8 mouse cellular contexts compared by ENCODE assay signal in genomic region chr12:72197925-72198486, GRCm38 (mm10). TPM values are rescaled to one million over a fixed set of nuclear protein-coding genes. Genes with fewer than 3 reads are reported as not detected.
A peak's percentile ranks its signal among the peaks of the same experiment; 100 is the strongest.
DNase-seq lines count a peak whose midpoint lies in the region; ATAC-seq and TF ChIP-seq lines count a peak whose summit lies in the region.

No protein-coding gene starts in this region.

- no peak for TF ChIP-seq CTCF in lung, postnatal 0 days (IDR thresholded peaks at IDR 0.05)

- ATAC-seq in lung, postnatal 0 days, result peak; percentile 41
- ATAC-seq in neural tube, embryonic 13.5 days (ENCODE audit: low read depth), result peak; percentile 56
- ATAC-seq in megakaryocyte, adult 5-6 weeks (ENCODE audit: poor library complexity, severe bottlenecking), result no peak

- no peak overlapping the region for H3K9ac ChIP-seq in lung, postnatal 0 days (replicated peaks; ENCODE audit: low read depth)
- no peak overlapping the region for H3K9ac ChIP-seq in neural tube, embryonic 13.5 days

- H3K9me3 ChIP-seq in lung, postnatal 0 days (ENCODE audit: low read length), result no peaks in the 10 kb centered on the region
- H3K9me3 ChIP-seq in embryonic facial prominence, embryonic 10.5 days, result no peaks in the 10 kb centered on the region
- H3K9me3 ChIP-seq in neural tube, embryonic 13.5 days, result no peaks in the 10 kb centered on the region

- no peak overlapping the region for H3K27ac ChIP-seq in lung, postnatal 0 days (ENCODE audit: low read length)
- H3K27ac ChIP-seq in embryonic facial prominence, embryonic 10.5 days (replicated peaks), result peak overlapping the region; percentile 61
- 0 out of 2 replicates have a peak overlapping the region, but pooled peaks have one; percentile 11 for H3K27ac ChIP-seq in neural tube, embryonic 13.5 days (replicated peaks)

- H3K4me3 ChIP-seq in lung, postnatal 0 days (ENCODE audit: low read depth, low read length), result no peak overlapping the region
- H3K4me3 ChIP-seq in embryonic facial prominence, embryonic 10.5 days, result peak overlapping the region; percentile 43
- H3K4me3 ChIP-seq in neural tube, embryonic 13.5 days, result no peak overlapping the region

- no peaks in the 10 kb centered on the region for H3K36me3 ChIP-seq in lung, postnatal 0 days (ENCODE audit: insufficient read depth, low read length)
- H3K36me3 ChIP-seq in embryonic facial prominence, embryonic 10.5 days (replicated peaks), result no peaks in the 10 kb centered on the region
- 0 out of 2 replicates have a peak, but pooled peaks cover 7% of the 10 kb centered on the region for H3K36me3 ChIP-seq in neural tube, embryonic 13.5 days

- no peak for TF ChIP-seq EP300 in lung, postnatal 0 days (IDR thresholded peaks at IDR 0.05)

- DNase-seq in lung, postnatal 0 days (ENCODE audit: low spot score), result peak; percentile 43
- DNase-seq in lung, adult 18-20 months, result no peak
- peak; percentile 65 for DNase-seq in embryonic facial prominence, embryonic 10.5 days (ENCODE audit: low spot score)
- peak; percentile 26 to 54 for DNase-seq in heart, postnatal 10 days
- no peak for DNase-seq in left cerebral cortex, postnatal 36 days (ENCODE audit: low spot score in 2 of 2)
- DNase-seq in layer of hippocampus, postnatal 14 days (ENCODE audit: low spot score in 2 of 2), result no peak

- intact Hi-C loops in heart, postnatal 10 days (cut with DNase I), result loop anchor here (5.0 kb wide), 1 partner anchor 96 kb away; no protein-coding TSS in a partner anchor
- intact Hi-C loops in left cerebral cortex, postnatal 36 days (cut with DNase I), result no loop called here

- H3K4me2 ChIP-seq in lung, postnatal 0 days (replicated peaks; ENCODE audit: low read depth, low read length), result peak overlapping the region; percentile 12; the same call in 1 of the 2 replicates
- H3K4me2 ChIP-seq in neural tube, embryonic 13.5 days, result peak overlapping the region; percentile 28

- 34% methylated on average over 18 of the region's 18 CpGs for WGBS in lung, postnatal 0 days
- 35% methylated on average over 18 of the region's 18 CpGs for WGBS in embryonic facial prominence, embryonic 10.5 days
- 49% methylated on average over 18 of the region's 18 CpGs for WGBS in neural tube, embryonic 13.5 days

- no peaks in the 10 kb centered on the region for H3K27me3 ChIP-seq in lung, postnatal 0 days (replicated peaks; ENCODE audit: insufficient read depth, low read length)
- H3K27me3 ChIP-seq in embryonic facial prominence, embryonic 10.5 days (replicated peaks; ENCODE audit: low read depth, poor library complexity, severe bottlenecking), result no peaks in the 10 kb centered on the region
- no peaks in the 10 kb centered on the region for H3K27me3 ChIP-seq in neural tube, embryonic 13.5 days

- no peaks in the 10 kb centered on the region; the same call in 1 of the 2 replicates for H3K4me1 ChIP-seq in lung, postnatal 0 days (ENCODE audit: insufficient read depth, low read depth, low read length)
- peaks cover 14% of the 10 kb centered on the region for H3K4me1 ChIP-seq in embryonic facial prominence, embryonic 10.5 days
- H3K4me1 ChIP-seq in neural tube, embryonic 13.5 days (replicated peaks), result peaks cover 11% of the 10 kb centered on the region; the same call in 1 of the 2 replicates

RNA-seq across cellular contexts. Expression of gene Ccdc175, which starts 13.2 kb away (rescaled TPM):
- polyA plus RNA-seq in lung, postnatal 0 days (2015; fragmentation: Nextera tagmentation; extraction: Ambion mirVana), result not detected in 2 replicates
- not detected in 2 replicates for polyA plus RNA-seq in embryonic facial prominence, embryonic 10.5 days (2016; fragmentation: Nextera tagmentation; extraction: Ambion mirVana)
- total RNA-seq in heart, postnatal 10 days (2021), result not detected
- not detected in 2 replicates for polyA plus RNA-seq in neural tube, embryonic 13.5 days (2015; fragmentation: Nextera tagmentation; extraction: Ambion mirVana)
- not detected for total RNA-seq in left cerebral cortex, postnatal 36 days (2021)
- not detected for total RNA-seq in layer of hippocampus, postnatal 14 days (2021)
- not detected in 2 replicates for total RNA-seq in megakaryocyte, adult 5-6 weeks (2015)
- not detected in 2 replicates for total RNA-seq in megakaryocyte, adult 5-6 weeks (2017)

Comparison
In these comparisons a context has a peak if more than half of its experiments do, and no peak if none do; other contexts are left out.
1. DNase-seq: peak in lung, postnatal 0 days (single experiment), embryonic facial prominence, embryonic 10.5 days (single experiment) and heart, postnatal 10 days (2 of 2); none in lung, adult 18-20 months (0 of 2), left cerebral cortex, postnatal 36 days (0 of 2) and layer of hippocampus, postnatal 14 days (0 of 2).